Mouse (Mus musculus): ENCODE results near the gene Defb20. TPM values are rescaled to one million over a fixed set of nuclear protein-coding genes. Genes with fewer than 3 reads are reported as not detected.

The Defb20 gene
- polyA plus RNA-seq, 1 experiment from 2014 or later: not detected

GRCm38 (mm10) chr2:152446642-152447041 is 30.2 kb upstream of the Defb20 start:
- 75% methylated on average over 2 of the region's 2 CpGs for WGBS

GRCm38 (mm10) chr2:152447461-152447860 is 29.4 kb upstream of the Defb20 start:
- WGBS: 49% methylated on average over 5 of the region's 5 CpGs
- Histone ChIP-seq H3K9ac (replicated peaks; ENCODE audit: low read depth, low read length) (no peak overlapping the region), H3K4me1 (replicated peaks; ENCODE audit: control insufficient read depth, insufficient read depth, low read length) (peaks cover 4% of the 10 kb centered on the region), H3K27me3 (replicated peaks; ENCODE audit: control insufficient read depth, insufficient read depth, low read length) (no peaks in the 10 kb centered on the region), H3K4me2 (ENCODE audit: low read length) (no peak overlapping the region), H3K9me3 (ENCODE audit: control insufficient read depth, low read length) (no peaks in the 10 kb centered on the region), H3K36me3 (ENCODE audit: control insufficient read depth, insufficient read depth) (no peaks in the 10 kb centered on the region), H3K27ac (ENCODE audit: low read length) (no peak overlapping the region), H3K4me3 (replicated peaks; ENCODE audit: low read length) (no peak overlapping the region)
- ATAC-seq: no peak

More at GRCm38 (mm10) chr2:152446642-152447041, 30.2 kb upstream of the Defb20 start:
- Histone ChIP-seq H3K9ac (replicated peaks; ENCODE audit: low read depth, low read length) (no peak overlapping the region), H3K27ac (ENCODE audit: low read length) (no peak overlapping the region), H3K9me3 (ENCODE audit: control insufficient read depth, low read length) (no peaks in the 10 kb centered on the region), H3K4me2 (ENCODE audit: low read length) (no peak overlapping the region), H3K36me3 (ENCODE audit: control insufficient read depth, insufficient read depth) (no peaks in the 10 kb centered on the region), H3K4me3 (replicated peaks; ENCODE audit: low read length) (no peak overlapping the region), H3K27me3 (replicated peaks; ENCODE audit: control insufficient read depth, insufficient read depth, low read length) (no peaks in the 10 kb centered on the region), H3K4me1 (replicated peaks; ENCODE audit: control insufficient read depth, insufficient read depth, low read length) (peaks cover 4% of the 10 kb centered on the region)
- ATAC-seq: no peak

GRCm38 (mm10) chr2:152450241-152450640 is 26.6 kb upstream of the Defb20 start:
- Histone ChIP-seq H3K9me3 (ENCODE audit: control insufficient read depth, low read length) (no peaks in the 10 kb centered on the region), H3K36me3 (ENCODE audit: control insufficient read depth, insufficient read depth) (no peaks in the 10 kb centered on the region), H3K4me3 (replicated peaks; ENCODE audit: low read length) (no peak overlapping the region), H3K4me2 (ENCODE audit: low read length) (no peak overlapping the region), H3K4me1 (replicated peaks; ENCODE audit: control insufficient read depth, insufficient read depth, low read length) (no peaks in the 10 kb centered on the region), H3K9ac (replicated peaks; ENCODE audit: low read depth, low read length) (no peak overlapping the region), H3K27me3 (replicated peaks; ENCODE audit: control insufficient read depth, insufficient read depth, low read length) (no peaks in the 10 kb centered on the region), H3K27ac (ENCODE audit: low read length) (no peak overlapping the region)
- ATAC-seq: no peak
- under 1% methylated on average over 5 of the region's 5 CpGs for WGBS

- no peaks in the 10 kb centered on the region for H3K9me3 ChIP-seq (ENCODE audit: control insufficient read depth, low read length)
- no peak overlapping the region for H3K9ac ChIP-seq (replicated peaks; ENCODE audit: low read depth, low read length)
- H3K4me1 ChIP-seq (replicated peaks; ENCODE audit: control insufficient read depth, insufficient read depth, low read length): no peaks in the 10 kb centered on the region
- 0 out of 2 replicates have a peak, but pooled peaks have one; percentile 36 for ATAC-seq
- no peaks in the 10 kb centered on the region for H3K36me3 ChIP-seq (ENCODE audit: control insufficient read depth, insufficient read depth)
- no peak overlapping the region for H3K27ac ChIP-seq (ENCODE audit: low read length)
- H3K27me3 ChIP-seq (replicated peaks; ENCODE audit: control insufficient read depth, insufficient read depth, low read length): no peaks in the 10 kb centered on the region
- H3K4me2 ChIP-seq (ENCODE audit: low read length): no peak overlapping the region
- H3K4me3 ChIP-seq (replicated peaks; ENCODE audit: low read length): no peak overlapping the region
- 78% methylated on average over 4 of the region's 4 CpGs for WGBS
Measured at GRCm38 (mm10) chr2:152452101-152452781, 24.6 kb upstream of the Defb20 start.

GRCm38 (mm10) chr2:152459241-152459640 is 17.6 kb upstream of the Defb20 start:
- WGBS: 56% methylated on average over 13 of the region's 13 CpGs
- ATAC-seq: no peak
- Histone ChIP-seq H3K4me2 (ENCODE audit: low read length) (no peak overlapping the region), H3K4me1 (replicated peaks; ENCODE audit: control insufficient read depth, insufficient read depth, low read length) (0 out of 2 replicates have a peak, but pooled peaks cover 3% of the 10 kb centered on the region), H3K27ac (ENCODE audit: low read length) (no peak overlapping the region), H3K27me3 (replicated peaks; ENCODE audit: control insufficient read depth, insufficient read depth, low read length) (no peaks in the 10 kb centered on the region; the same call in 1 of the 2 replicates), H3K4me3 (replicated peaks; ENCODE audit: low read length) (no peak overlapping the region), H3K36me3 (ENCODE audit: control insufficient read depth, insufficient read depth) (no peaks in the 10 kb centered on the region), H3K9ac (replicated peaks; ENCODE audit: low read depth, low read length) (no peak overlapping the region), H3K9me3 (ENCODE audit: control insufficient read depth, low read length) (no peaks in the 10 kb centered on the region)

GRCm38 (mm10) chr2:152464570-152465150 is 12.2 kb upstream of the Defb20 start, which contains the start of gene Defb23:
Gene Defb23 (minus strand): TSS chr2:152464620.
- Histone ChIP-seq H3K27ac (ENCODE audit: low read length) (no peak within 1 kb of the TSS), H3K4me2 (ENCODE audit: low read length) (no peak within 1 kb of the TSS), H3K36me3 (ENCODE audit: control insufficient read depth, insufficient read depth) (no peaks in the 10 kb centered on the region), H3K9me3 (ENCODE audit: control insufficient read depth, low read length) (no peaks in the 10 kb centered on the region), H3K9ac (replicated peaks; ENCODE audit: low read depth, low read length) (no peak within 1 kb of the TSS), H3K4me3 (replicated peaks; ENCODE audit: low read length) (no peak within 1 kb of the TSS), H3K4me1 (replicated peaks; ENCODE audit: control insufficient read depth, insufficient read depth, low read length) (no peaks in the 10 kb centered on the region), H3K27me3 (replicated peaks; ENCODE audit: control insufficient read depth, insufficient read depth, low read length) (no peaks in the 10 kb centered on the region)
- WGBS: 86% methylated on average over 3 of the region's 3 CpGs
- no peak for ATAC-seq

GRCm38 (mm10) chr2:152470973-152471372 is 5.9 kb upstream of the Defb20 start:
- no peak for ATAC-seq
- no peaks in the 10 kb centered on the region for H3K36me3 ChIP-seq (ENCODE audit: control insufficient read depth, insufficient read depth)
- H3K4me3 ChIP-seq (replicated peaks; ENCODE audit: low read length): no peak overlapping the region
- H3K27ac ChIP-seq (ENCODE audit: low read length): no peak overlapping the region
- H3K9ac ChIP-seq (replicated peaks; ENCODE audit: low read depth, low read length): no peak overlapping the region
- H3K4me1 ChIP-seq (replicated peaks; ENCODE audit: control insufficient read depth, insufficient read depth, low read length): no peaks in the 10 kb centered on the region
- H3K9me3 ChIP-seq (ENCODE audit: control insufficient read depth, low read length): no peaks in the 10 kb centered on the region
- H3K27me3 ChIP-seq (replicated peaks; ENCODE audit: control insufficient read depth, insufficient read depth, low read length): no peaks in the 10 kb centered on the region
- no peak overlapping the region for H3K4me2 ChIP-seq (ENCODE audit: low read length)
- WGBS: 35% methylated on average over 7 of the region's 7 CpGs

- WGBS: 32% methylated on average over 3 of the region's 3 CpGs
- H3K9me3 ChIP-seq (ENCODE audit: control insufficient read depth, low read length): no peaks in the 10 kb centered on the region
- no peak overlapping the region for H3K9ac ChIP-seq (replicated peaks; ENCODE audit: low read depth, low read length)
- H3K4me1 ChIP-seq (replicated peaks; ENCODE audit: control insufficient read depth, insufficient read depth, low read length): no peaks in the 10 kb centered on the region
- H3K27ac ChIP-seq (ENCODE audit: low read length): no peak overlapping the region
- ATAC-seq: no peak
- H3K4me2 ChIP-seq (ENCODE audit: low read length): no peak overlapping the region
- H3K4me3 ChIP-seq (replicated peaks; ENCODE audit: low read length): no peak overlapping the region
- H3K36me3 ChIP-seq (ENCODE audit: control insufficient read depth, insufficient read depth): no peaks in the 10 kb centered on the region
- no peaks in the 10 kb centered on the region for H3K27me3 ChIP-seq (replicated peaks; ENCODE audit: control insufficient read depth, insufficient read depth, low read length)
Measured at GRCm38 (mm10) chr2:152472434-152472833, 4.4 kb upstream of the Defb20 start.

GRCm38 (mm10) chr2:152480881-152481280 is 4.0 kb downstream of the Defb20 start:
- Histone ChIP-seq H3K4me1 (replicated peaks; ENCODE audit: control insufficient read depth, insufficient read depth, low read length) (no peaks in the 10 kb centered on the region), H3K4me3 (replicated peaks; ENCODE audit: low read length) (no peak overlapping the region), H3K9ac (replicated peaks; ENCODE audit: low read depth, low read length) (no peak overlapping the region), H3K4me2 (ENCODE audit: low read length) (no peak overlapping the region), H3K27ac (ENCODE audit: low read length) (no peak overlapping the region), H3K27me3 (replicated peaks; ENCODE audit: control insufficient read depth, insufficient read depth, low read length) (no peaks in the 10 kb centered on the region), H3K36me3 (ENCODE audit: control insufficient read depth, insufficient read depth) (no peaks in the 10 kb centered on the region), H3K9me3 (ENCODE audit: control insufficient read depth, low read length) (no peaks in the 10 kb centered on the region)
- no peak for ATAC-seq
- 88% methylated on average over 3 of the region's 3 CpGs for WGBS

Data from forebrain, embryonic 16.5 days (tissue).